Mouse (Mus musculus) kidney, adult 2 months (tissue): ENCODE measurements around the gene Ccr2. TPM values are rescaled to one million over a fixed set of nuclear protein-coding genes. Genes with fewer than 3 reads are reported as not detected.
"Not testable (repeated sequence)": the region's sequence is repeated elsewhere in the genome, so short reads cannot be mapped to it uniquely, and the experiment has no call there.

Experiments
- DNase-seq: peaks from one replicate; pipeline ENCODE4 v3.0.0; 2021
- H3K27ac ChIP-seq: fragments of 200-500 bp; 2 replicates; pipeline ENCODE4 v1.5.1; 2012; ENCODE audit warnings: low read depth, low read length, control low read depth, inconsistent platforms; ENCODE audit not compliant: insufficient read depth
- H3K27me3 ChIP-seq: fragments of 200-500 bp; replicated peaks from 2 replicates; pipeline ENCODE4 v1.6.1; 2012; ENCODE audit warnings: mild to moderate bottlenecking, moderate library complexity, low read length, inconsistent platforms; ENCODE audit not compliant: control insufficient read depth, insufficient read depth
- H3K36me3 ChIP-seq: fragments of 200-500 bp; 2 replicates; pipeline ENCODE4 v1.6.1; 2012; ENCODE audit warnings: mild to moderate bottlenecking, moderate library complexity, low read length, inconsistent platforms; ENCODE audit not compliant: control insufficient read depth, insufficient read depth
- H3K4me1 ChIP-seq: fragments of 200-500 bp; 2 replicates; pipeline ENCODE4 v1.6.1; 2011; ENCODE audit warnings: low read length; ENCODE audit not compliant: control insufficient read depth, insufficient read depth
- H3K4me3 ChIP-seq: fragments of 200-500 bp; 2 replicates; pipeline ENCODE4 v1.5.1; 2011; ENCODE audit warnings: mild to moderate bottlenecking, low read depth, low read length, control low read depth; ENCODE audit not compliant: insufficient read depth
- CTCF ChIP-seq: fragments of 200-500 bp; conservative IDR thresholded peaks from 2 replicates; pipeline ENCODE4 v1.5.1; 2011; ENCODE audit warnings: low read depth, mild to moderate bottlenecking, control low read depth, low read length, moderate library complexity, mixed read lengths; ENCODE audit not compliant: insufficient read depth, insufficient read length
- POLR2A ChIP-seq: fragments of 200-500 bp; IDR thresholded peaks from one replicate; pipeline ENCODE4 v1.6.1; 2011; ENCODE audit warnings: low read depth, low read length, control low read depth
- WGBS: fragments of 180-500 bp; shearing (Covaris S2); methylation state at CpG from one replicate; pipeline ENCODE4 v1.1.7; 2018; 5-methylcytosine and 5-hydroxymethylcytosine counted together
- polyA plus RNA-seq: library from polyadenylated mRNA; depleted of rRNA; stranded (reverse); fragments of >200 nt; gene quantifications from 2 replicates; pipeline ENCODE4 v1.2.3, GENCODE M21; 2012

The Ccr2 gene
- polyA plus RNA-seq, 1 experiment: 2.1 TPM

DNA sequence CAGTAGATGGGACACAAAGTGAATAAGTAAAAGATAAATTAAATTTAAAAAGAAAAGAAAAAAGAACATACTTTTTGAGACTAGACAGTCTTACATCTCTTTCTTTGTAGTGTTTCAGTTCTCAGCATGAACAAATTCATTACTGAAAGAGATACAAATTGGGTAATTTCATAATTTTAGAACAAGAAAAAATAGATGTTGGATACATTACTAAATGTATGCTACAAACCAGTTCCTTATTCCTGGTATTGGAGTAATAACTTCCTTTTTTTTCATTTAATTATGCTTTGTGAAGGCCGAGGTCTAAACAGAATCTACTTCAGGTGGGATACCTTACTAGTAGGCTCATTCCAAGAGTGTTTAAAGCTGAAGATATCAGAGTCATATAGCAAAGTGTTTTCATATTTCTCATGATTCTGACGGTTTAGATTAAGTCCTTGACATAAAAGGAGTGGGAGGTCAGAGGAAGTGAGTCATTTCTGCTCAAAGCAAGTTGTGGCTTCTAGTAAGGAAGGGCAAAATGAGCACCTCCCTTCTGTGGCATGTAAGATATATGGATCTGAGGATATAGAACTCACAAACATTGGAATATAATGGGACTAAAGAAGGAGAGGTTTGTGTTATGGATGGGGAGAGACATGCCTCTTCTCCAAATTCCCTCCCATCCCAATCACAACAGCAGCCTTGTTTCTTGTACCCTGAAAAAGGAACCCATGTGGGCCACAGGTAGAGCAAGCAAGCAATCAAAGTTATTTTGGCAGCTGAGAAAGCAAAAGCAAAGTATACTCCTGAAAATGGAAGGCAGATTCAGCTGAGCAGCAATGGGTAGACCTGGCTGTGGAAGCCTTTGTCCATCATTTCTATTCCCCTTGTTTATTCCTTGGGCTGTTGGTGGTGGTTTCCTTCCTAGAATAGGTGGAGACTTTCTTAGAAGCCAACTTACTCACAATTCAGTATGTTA, 33.4 kb upstream of the Ccr2 start:
- no peaks in the 10 kb centered on the region for H3K4me1 ChIP-seq
- WGBS: 62% methylated on average over 2 of the region's 2 CpGs
- no peaks in the 10 kb centered on the region for H3K36me3 ChIP-seq
- no peak overlapping the region for H3K4me3 ChIP-seq
- DNase-seq: peak; percentile 4
- no peaks in the 10 kb centered on the region for H3K27me3 ChIP-seq
- peak overlapping the region; percentile 50 for H3K27ac ChIP-seq
- TF ChIP-seq POLR2A: no peak
- no peak for TF ChIP-seq CTCF

DNA sequence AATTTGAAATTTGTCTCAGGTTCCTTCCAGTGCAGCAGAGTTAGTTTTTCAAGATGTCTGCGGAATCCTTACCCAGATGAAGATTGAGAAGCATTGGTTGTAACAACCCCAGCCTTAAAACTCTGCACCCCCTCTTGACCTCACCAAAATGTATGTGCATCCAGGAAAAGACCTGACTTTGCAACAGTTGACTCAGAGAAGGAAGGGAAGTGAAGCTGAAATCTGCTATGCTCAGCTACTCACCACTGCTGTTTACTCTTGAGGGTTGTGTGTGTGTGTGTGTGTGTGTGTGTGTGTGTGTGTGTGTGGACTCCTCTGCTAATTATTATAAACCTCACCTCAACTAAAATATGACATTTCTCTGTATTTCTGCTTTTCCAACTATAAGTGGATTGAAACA, 30.2 kb upstream of the Ccr2 start:
- H3K36me3 ChIP-seq: no peaks in the 10 kb centered on the region
- peak; percentile 16 for DNase-seq
- H3K4me1 ChIP-seq: no peaks in the 10 kb centered on the region
- WGBS: 83% methylated on average over 1 of the region's 1 CpGs
- H3K4me3 ChIP-seq: no peak overlapping the region
- H3K27ac ChIP-seq: no peak overlapping the region
- TF ChIP-seq POLR2A: no peak
- TF ChIP-seq CTCF: no peak
- H3K27me3 ChIP-seq: no peaks in the 10 kb centered on the region

DNA sequence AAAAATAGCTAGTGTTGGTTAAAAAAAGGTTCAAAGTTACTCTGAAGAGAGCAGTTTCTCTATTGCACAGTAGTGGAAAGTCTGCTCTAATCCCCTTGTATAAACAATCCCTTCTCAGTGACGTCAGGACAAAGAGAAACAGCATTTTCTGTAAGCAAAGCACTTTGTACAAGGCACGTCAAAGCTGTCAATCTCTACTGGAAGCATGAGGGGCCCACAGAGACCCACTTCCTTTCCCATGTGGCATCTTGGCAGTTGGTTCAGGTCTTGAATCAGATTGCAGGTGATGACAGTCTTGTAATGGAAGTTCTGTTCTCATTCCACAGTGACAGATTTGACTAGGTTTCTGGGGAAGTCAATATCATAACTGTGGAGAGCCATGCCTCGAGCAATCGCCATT, 21.9 kb upstream of the Ccr2 start:
- Histone ChIP-seq H3K27me3 (no peaks in the 10 kb centered on the region), H3K4me1 (no peaks in the 10 kb centered on the region), H3K36me3 (no peaks in the 10 kb centered on the region), H3K27ac (no peak overlapping the region), H3K4me3 (no peak overlapping the region)
- no peak for TF ChIP-seq POLR2A
- TF ChIP-seq CTCF: no peak
- 68% methylated on average over 4 of the region's 4 CpGs for WGBS
- no peak for DNase-seq

DNA sequence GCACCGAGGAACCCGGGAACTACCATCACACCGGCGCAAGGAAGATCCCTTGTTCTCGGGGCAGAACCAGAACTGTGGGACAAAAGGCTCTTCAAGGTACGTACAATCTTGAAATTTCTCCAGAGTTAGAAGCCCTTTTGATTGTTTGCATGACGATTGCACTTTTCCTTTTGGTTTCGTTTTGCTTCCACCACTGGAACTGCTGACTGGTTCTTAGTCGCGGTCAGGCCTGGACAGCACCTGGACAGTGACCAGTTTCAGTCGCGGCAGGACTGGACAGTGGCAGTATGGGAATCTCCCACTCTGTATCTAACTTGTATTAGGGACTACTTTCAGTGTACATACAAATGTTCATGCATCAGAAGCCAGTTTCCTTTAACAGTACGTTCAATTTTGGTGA, 21.3 kb upstream of the Ccr2 start:
- not testable (repeated sequence) for DNase-seq, H3K4me1 ChIP-seq, H3K4me3 ChIP-seq, H3K27me3 ChIP-seq, H3K27ac ChIP-seq, H3K36me3 ChIP-seq
- 86% methylated on average over 13 of the region's 13 CpGs for WGBS

DNA sequence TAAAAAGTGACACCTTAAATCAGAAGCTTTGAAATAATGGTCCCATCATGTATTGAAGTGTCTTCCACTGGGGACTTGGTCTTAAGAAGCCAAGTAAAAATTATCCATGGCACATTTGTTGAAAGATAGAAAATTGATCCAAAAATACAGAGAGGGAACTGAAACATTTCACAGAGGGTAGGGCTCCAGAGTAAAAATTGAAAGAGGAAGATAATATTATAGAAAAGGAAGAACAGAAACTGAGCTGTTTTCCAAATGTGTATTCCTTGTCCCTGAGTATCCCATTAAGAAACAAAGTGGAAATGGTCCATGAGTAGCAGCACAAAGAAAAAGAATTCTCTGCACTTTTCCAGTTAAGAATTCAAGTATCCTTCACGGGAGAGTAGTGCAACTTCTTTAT, 11.3 kb upstream of the Ccr2 start:
- Histone ChIP-seq H3K4me1 (no peaks in the 10 kb centered on the region), H3K27me3 (no peaks in the 10 kb centered on the region), H3K4me3 (no peak overlapping the region), H3K27ac (no peak overlapping the region), H3K36me3 (no peaks in the 10 kb centered on the region)
- no peak for TF ChIP-seq CTCF
- no peak for TF ChIP-seq POLR2A
- no peak for DNase-seq
- 80% methylated on average over 1 of the region's 1 CpGs for WGBS

DNA sequence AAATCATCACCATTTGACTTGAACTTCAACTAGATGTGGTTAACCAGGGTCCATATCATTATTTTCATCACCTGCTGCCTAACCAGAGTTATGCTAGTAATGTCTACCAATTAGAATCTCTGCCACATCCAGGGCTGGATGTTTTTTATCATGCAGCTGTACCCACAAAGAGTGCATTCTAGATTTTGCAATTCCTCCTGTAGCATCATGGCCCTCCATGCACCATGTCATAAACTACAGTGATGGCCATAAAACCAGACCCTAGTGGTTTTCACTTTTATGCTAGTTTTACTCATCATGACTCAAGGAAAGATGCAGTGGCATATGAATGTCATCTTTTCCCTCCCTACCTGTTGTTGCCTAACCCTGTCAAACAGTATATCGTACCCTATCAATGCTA, 2.6 kb upstream of the Ccr2 start:
- TF ChIP-seq POLR2A: no peak
- no peak for DNase-seq
- no peaks in the 10 kb centered on the region for H3K27me3 ChIP-seq
- H3K27ac ChIP-seq: no peak overlapping the region
- 72% methylated on average over 1 of the region's 1 CpGs for WGBS
- no peak overlapping the region for H3K4me3 ChIP-seq
- H3K4me1 ChIP-seq: no peaks in the 10 kb centered on the region
- H3K36me3 ChIP-seq: no peaks in the 10 kb centered on the region

DNA sequence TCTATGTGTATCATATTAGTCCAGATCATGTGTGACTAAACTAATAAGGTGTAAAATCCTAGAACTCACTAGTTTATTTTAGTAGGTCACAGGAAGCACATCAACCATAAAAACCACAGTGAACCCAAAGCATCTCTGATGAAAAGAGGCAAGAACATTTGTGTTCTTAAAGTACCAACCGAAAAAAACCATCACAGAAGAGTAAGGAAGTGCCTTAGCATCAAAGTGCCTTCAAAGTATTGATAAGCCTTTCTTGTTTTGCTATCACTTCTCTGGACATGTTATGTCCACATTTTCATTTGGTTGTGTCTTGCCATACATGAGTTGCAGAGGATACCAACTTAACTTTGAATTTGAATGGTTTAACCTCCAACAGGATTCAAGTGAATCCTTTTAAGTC, 1.4 kb upstream of the Ccr2 start:
- no peak for DNase-seq
- Histone ChIP-seq H3K4me3 (no peak overlapping the region), H3K4me1 (no peaks in the 10 kb centered on the region), H3K27me3 (no peaks in the 10 kb centered on the region), H3K36me3 (no peaks in the 10 kb centered on the region), H3K27ac (no peak overlapping the region)
- TF ChIP-seq POLR2A: no peak
- no peak for TF ChIP-seq CTCF
- WGBS: 75% methylated on average over 1 of the region's 1 CpGs

DNA sequence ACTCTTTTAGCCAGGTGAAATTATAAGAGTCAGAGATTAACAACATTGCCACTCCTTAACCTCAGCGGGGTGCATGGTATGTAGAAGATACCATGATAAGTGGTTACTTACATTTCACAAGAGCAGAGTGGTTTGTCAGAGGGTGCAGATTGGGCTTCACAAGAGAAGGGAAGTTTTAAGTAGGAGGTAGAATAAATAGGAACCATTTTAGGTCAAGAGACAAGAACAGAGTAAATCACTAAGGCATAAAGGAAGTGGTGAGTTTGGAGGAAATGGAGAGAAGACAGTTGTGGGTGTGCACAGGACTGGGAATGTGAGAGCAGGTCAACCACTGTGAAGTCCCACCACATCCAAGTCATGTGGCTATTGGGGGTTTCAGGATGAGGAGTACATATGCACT, 1.4 kb downstream of the Ccr2 start:
- no peaks in the 10 kb centered on the region for H3K27me3 ChIP-seq
- DNase-seq: no peak
- 69% methylated on average over 1 of the region's 1 CpGs for WGBS
- H3K4me3 ChIP-seq: no peak overlapping the region
- no peaks in the 10 kb centered on the region for H3K36me3 ChIP-seq
- no peaks in the 10 kb centered on the region for H3K4me1 ChIP-seq
- TF ChIP-seq CTCF: no peak
- TF ChIP-seq POLR2A: no peak
- H3K27ac ChIP-seq: no peak overlapping the region
